Mouse (Mus musculus): ENCODE measurements around the gene Lars2.

GRCm38 (mm10) chr9:123491917-123492585, 125.3 kb downstream of the Lars2 start:
- TF ChIP-seq CTCF (IDR thresholded peaks at IDR 0.05; ENCODE audit: low read depth) (no peak), EP300 (optimal IDR thresholded peaks at IDR 0.05) (no peak)
